Mouse (Mus musculus): Measurements from ENCODE around the gene Shmt2.

Gene Shmt2

DNA sequence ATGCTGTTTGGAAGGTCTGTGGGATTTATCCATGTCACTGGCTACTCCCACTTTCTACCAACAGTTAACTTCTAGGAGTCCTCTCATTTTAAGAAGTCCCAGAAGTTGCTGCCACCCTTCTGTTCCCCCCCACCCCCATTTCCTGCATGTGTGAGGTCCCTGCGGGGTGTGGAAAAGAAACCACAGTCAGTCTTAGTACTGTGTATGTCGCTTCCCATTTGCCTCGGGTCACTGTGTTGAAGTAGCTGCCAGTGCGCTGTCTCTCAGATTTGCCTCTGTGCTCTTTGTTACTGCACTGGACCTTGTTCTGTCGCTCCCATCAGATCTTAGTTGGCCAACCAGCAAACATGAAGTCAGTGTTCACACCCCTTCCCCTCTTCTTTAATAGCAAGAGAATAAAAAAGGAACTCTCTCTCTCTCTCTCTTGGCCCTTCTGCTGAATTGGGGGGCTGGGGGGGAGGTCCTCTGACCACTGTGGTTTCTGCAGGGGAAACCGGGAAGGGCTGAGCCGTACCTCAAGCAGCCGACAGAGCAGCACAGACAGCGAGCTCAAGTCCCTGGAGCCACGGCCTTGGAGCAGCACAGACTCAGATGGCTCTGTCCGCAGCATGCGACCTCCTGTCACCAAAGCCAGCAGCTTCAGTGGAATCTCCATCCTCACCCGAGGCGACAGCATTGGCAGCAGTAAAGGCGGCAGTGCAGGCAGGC, 50.8 kb downstream of the Shmt2 start:
- DNase-seq, result no peak

Measured in lung, postnatal 14 days (tissue).